Mouse (Mus musculus): Measurements from ENCODE around the gene Hcn1.

DNA sequence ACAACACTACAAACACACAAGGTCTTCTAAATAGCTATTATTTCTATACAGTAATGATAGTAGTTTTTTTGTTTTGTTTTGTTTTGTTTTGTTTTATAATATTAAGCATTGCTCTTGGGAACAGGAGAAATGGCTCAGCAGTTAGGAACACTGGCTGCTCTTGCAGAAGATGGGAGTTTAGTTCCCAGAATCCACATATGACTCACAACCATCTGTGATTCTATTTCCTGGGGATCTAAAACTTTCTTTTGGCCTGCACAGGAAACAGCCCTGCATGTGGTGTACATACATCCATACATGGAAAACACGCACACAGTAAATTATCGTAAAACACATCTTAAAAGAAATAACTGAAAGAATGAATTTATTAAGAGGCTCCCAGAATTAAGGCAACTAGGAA is 9.8 kb downstream of the Hcn1 start:
- TF ChIP-seq GATA1 (IDR thresholded peaks at IDR 0.05; ENCODE audit: borderline replicate concordance, low read length) (no peak), FLI1 (IDR thresholded peaks at IDR 0.05; ENCODE audit: low read length) (no peak)
